Mouse (Mus musculus) small intestine, adult 2 months (tissue): Measurements from ENCODE around the gene Pla2g5.

Source experiments
- CTCF ChIP-seq: fragments of 200-500 bp; IDR thresholded peaks from 2 replicates; pipeline ENCODE4 v1.5.1; 2012; ENCODE audit warnings: low read depth, mild to moderate bottlenecking, control low read depth, inconsistent platforms, low read length, moderate library complexity, mixed read lengths; ENCODE audit not compliant: insufficient replicate concordance, insufficient read length; ENCODE audit errors: extremely low read depth
- POLR2A ChIP-seq: fragments of 200-500 bp; IDR thresholded peaks from 2 replicates; pipeline ENCODE4 v1.6.1; 2012; ENCODE audit warnings: low read depth, mild to moderate bottlenecking, control low read depth, inconsistent platforms, low read length, moderate library complexity

GRCm38 (mm10) chr4:138797217-138797570 is 66.1 kb downstream of the Pla2g5 start:
- no peak for TF ChIP-seq CTCF
- TF ChIP-seq POLR2A = no peak
